Mouse (Mus musculus) liver, postnatal 0 days (tissue): ENCODE measurements around the gene Alkbh8.

ENCODE experiments used
- CTCF ChIP-seq: sonication (generic); IDR thresholded peaks from 2 replicates; pipeline ENCODE4 v1.5.1; 2016; ENCODE audit warnings: antibody characterized with exemption, low read depth
- EP300 ChIP-seq: IDR thresholded peaks from 2 replicates; pipeline ENCODE4 v1.6.1; 2016; ENCODE audit warnings: antibody characterized with exemption, low read depth, mild to moderate bottlenecking

GRCm38 (mm10) chr9:3404372-3404771 is 69.4 kb downstream of the Alkbh8 start:
- TF ChIP-seq EP300 (no peak), CTCF (no peak)
